Mouse (Mus musculus): ENCODE data around the gene Frmd4a. TPM values are rescaled to one million over a fixed set of nuclear protein-coding genes. Genes with fewer than 3 reads are reported as not detected.
A peak's percentile ranks its signal among the peaks of the same experiment; 100 is the strongest.

Gene Frmd4a
- total RNA-seq, 2 experiments from 2014 or later: 79.2 to 169 TPM

GRCm38 (mm10) chr2:4532198-4532568, 514.7 kb downstream of the Frmd4a start:
- no peak for ATAC-seq (replicated peaks; ENCODE audit: low FRiP score, poor library complexity, severe bottlenecking)

GRCm38 (mm10) chr2:4532945-4533344, 515.4 kb downstream of the Frmd4a start:
- ATAC-seq (replicated peaks; ENCODE audit: low FRiP score, poor library complexity, severe bottlenecking): no peak

- ATAC-seq (replicated peaks; ENCODE audit: low FRiP score, poor library complexity, severe bottlenecking): no peak
Observed at GRCm38 (mm10) chr2:4535187-4535864, 517.8 kb downstream of the Frmd4a start.

- ATAC-seq (replicated peaks; ENCODE audit: low FRiP score, poor library complexity, severe bottlenecking): no peak
Observed at GRCm38 (mm10) chr2:4541330-4541729, 523.8 kb downstream of the Frmd4a start.

- no peak for ATAC-seq (replicated peaks; ENCODE audit: low FRiP score, poor library complexity, severe bottlenecking)
Observed at GRCm38 (mm10) chr2:4541844-4542628, 524.5 kb downstream of the Frmd4a start.

- no peak for ATAC-seq (replicated peaks; ENCODE audit: low FRiP score, poor library complexity, severe bottlenecking)
Observed at GRCm38 (mm10) chr2:4542629-4543416, 525.3 kb downstream of the Frmd4a start.

GRCm38 (mm10) chr2:4543417-4543775, 525.9 kb downstream of the Frmd4a start:
- no peak for ATAC-seq (replicated peaks; ENCODE audit: low FRiP score, poor library complexity, severe bottlenecking)

- no peak for ATAC-seq (replicated peaks; ENCODE audit: low FRiP score, poor library complexity, severe bottlenecking)
Observed at GRCm38 (mm10) chr2:4544360-4544759, 526.8 kb downstream of the Frmd4a start.

- no peak for ATAC-seq (replicated peaks; ENCODE audit: low FRiP score, poor library complexity, severe bottlenecking)
Observed at GRCm38 (mm10) chr2:4545261-4545660, 527.7 kb downstream of the Frmd4a start.

GRCm38 (mm10) chr2:4547003-4547662, 529.6 kb downstream of the Frmd4a start:
- no peak for ATAC-seq (replicated peaks; ENCODE audit: low FRiP score, poor library complexity, severe bottlenecking)

- no peak for ATAC-seq (replicated peaks; ENCODE audit: low FRiP score, poor library complexity, severe bottlenecking)
Observed at GRCm38 (mm10) chr2:4549271-4549670, 531.8 kb downstream of the Frmd4a start.

GRCm38 (mm10) chr2:4550017-4550763, 532.7 kb downstream of the Frmd4a start:
- ATAC-seq (replicated peaks; ENCODE audit: low FRiP score, poor library complexity, severe bottlenecking): no peak

- ATAC-seq (replicated peaks; ENCODE audit: low FRiP score, poor library complexity, severe bottlenecking): no peak
Observed at GRCm38 (mm10) chr2:4551438-4551837, 533.9 kb downstream of the Frmd4a start.

GRCm38 (mm10) chr2:4551866-4552265, 534.3 kb downstream of the Frmd4a start:
- no peak for ATAC-seq (replicated peaks; ENCODE audit: low FRiP score, poor library complexity, severe bottlenecking)

- ATAC-seq (replicated peaks; ENCODE audit: low FRiP score, poor library complexity, severe bottlenecking): no peak
Observed at GRCm38 (mm10) chr2:4552486-4552885, 535.0 kb downstream of the Frmd4a start.

- ATAC-seq (replicated peaks; ENCODE audit: low FRiP score, poor library complexity, severe bottlenecking): no peak
Observed at GRCm38 (mm10) chr2:4555221-4555631, 537.7 kb downstream of the Frmd4a start.

- ATAC-seq (replicated peaks; ENCODE audit: low FRiP score, poor library complexity, severe bottlenecking): no peak
Observed at GRCm38 (mm10) chr2:4556188-4556587, 538.7 kb downstream of the Frmd4a start.

GRCm38 (mm10) chr2:4557028-4557427, 539.5 kb downstream of the Frmd4a start:
- no peak for ATAC-seq (replicated peaks; ENCODE audit: low FRiP score, poor library complexity, severe bottlenecking)

- peak; percentile 46 for ATAC-seq (replicated peaks; ENCODE audit: low FRiP score, poor library complexity, severe bottlenecking)
Observed at GRCm38 (mm10) chr2:4557466-4557865, 539.9 kb downstream of the Frmd4a start.

Data from erythroid progenitor cell, adult 5-6 weeks (primary cell).